Mouse (Mus musculus): ENCODE results near the gene Spopl. TPM values are rescaled to one million over a fixed set of nuclear protein-coding genes. Genes with fewer than 3 reads are reported as not detected.
"Not testable (repeated sequence)": the region's sequence is repeated elsewhere in the genome, so short reads cannot be mapped to it uniquely, and the experiment has no call there.

The Spopl gene
- polyA plus RNA-seq (2012; rRNA removed), result 2.9 and 3.1 TPM in 2 replicates

DNA sequence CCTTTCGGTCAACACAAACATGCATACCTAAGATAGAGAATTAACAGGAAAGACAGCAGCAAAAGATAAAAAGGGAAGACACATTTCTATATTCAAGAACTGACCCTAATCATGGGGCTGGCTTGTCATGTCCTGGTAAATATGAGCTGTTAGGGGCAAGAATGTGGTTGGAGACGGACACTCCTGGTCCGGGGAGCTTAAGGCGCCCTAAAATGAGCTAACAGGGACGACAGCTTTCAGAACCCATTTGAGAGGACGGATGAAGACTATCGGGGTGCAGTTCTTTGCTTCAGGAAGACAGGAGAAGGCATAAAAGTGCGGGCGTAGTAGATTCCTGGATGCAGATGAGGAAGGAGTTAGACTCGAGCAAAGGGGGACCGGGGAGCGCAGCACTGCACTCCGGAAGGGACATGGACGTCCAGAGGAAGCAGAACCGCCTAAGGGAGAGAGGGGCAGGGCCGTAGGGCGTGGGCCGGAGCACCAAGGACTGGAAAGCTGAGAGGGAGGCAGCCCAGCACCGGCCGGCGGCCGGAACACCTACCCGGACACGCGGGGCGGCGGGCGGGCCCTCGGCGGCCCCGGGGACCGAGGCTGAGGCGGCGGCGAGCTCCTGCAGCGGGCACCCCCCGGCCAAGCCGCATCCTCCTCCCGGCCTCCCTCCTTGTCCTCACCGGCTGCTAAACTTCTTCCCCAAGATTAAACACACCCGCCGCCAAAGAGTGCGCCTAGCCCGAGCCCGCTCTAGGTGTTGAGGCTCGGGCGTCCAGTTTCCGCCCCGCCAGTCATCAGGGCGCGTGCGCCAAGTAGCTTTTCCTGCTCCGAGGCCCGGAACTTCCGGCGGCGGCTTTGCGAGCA, at the start of gene Spopl:
Gene Spopl, minus strand, starts transcription at position 805 of the 855 bp plus-strand sequence.
- no peak for DNase-seq (ENCODE audit: low read depth)

DNA sequence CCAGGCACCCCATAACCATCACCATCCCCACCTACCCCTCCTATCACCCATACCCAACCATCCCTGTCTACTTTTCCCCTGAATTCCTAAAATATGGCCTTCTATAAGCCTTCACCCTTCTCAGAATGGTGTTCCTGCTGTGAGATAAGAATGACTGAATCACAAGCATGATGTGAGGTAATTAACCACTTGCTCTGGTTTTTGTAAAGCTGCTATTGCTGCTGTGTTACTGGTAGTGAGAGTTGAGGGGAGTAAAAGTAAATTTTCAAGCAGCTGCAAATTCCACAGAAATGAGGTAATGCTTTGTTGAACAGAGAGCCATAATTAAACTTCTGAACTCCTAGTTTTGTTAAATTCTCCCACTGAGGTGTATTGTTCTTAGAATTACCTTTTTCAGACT, 48.2 kb upstream of the Spopl start:
- no peak for DNase-seq (ENCODE audit: low read depth)

DNA sequence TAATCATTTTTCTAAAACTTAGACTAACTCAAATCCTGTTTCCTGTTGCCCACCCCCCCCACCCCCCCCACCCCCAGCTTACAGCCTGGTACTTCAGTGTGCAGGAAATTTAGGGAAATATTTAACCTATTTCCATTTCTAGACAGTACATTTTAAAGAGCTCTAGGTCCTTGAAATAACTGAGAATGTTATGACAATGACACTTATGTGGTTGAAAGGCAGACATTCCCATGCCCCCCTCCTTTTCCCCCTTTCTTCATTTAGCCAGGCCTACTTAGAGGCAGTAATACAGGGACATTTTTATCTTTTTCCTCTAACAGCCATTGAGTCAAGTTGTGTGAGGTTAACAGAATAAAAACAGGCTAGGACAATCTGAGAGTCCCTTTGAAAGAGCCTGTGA, 46.1 kb upstream of the Spopl start:
- no peak for DNase-seq (ENCODE audit: low read depth)

DNA sequence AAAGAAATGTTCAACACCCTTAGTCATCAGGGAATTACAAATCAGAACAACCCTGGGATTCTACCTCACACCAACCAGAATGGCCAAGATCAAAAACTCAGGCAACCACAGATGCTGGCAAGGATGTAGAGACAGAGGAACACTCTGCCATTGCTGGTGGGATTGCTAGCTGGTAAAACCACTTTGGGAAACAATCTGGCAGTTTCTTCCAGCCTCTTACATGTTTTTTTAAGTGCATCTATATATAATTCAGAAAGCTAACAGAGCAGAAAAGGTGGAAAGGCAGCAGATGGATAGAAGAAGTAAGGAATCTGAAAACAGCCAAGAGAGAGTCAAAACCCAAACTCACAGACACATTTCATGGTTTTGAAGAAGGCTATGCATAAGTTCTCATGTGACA, 33.5 kb upstream of the Spopl start:
- DNase-seq (ENCODE audit: low read depth), result no peak

DNA sequence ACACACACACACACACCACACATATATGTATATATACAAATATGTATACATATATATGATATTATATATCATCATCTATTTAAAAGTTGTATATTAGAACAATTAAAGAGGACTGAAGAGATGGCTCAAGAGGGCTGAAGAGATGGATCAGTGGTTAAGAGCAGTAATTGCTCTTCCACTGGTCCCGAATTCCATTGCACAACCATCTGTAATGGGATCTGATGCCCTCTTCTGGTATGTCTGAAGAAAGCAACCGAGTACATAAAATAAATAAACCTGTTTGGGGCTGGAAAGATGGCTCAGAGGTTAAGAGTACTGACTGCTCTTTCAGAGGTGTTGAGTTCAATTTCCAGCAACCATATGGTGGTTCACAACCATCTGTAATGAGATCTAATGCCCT, 16.9 kb upstream of the Spopl start:
- no peak for DNase-seq (ENCODE audit: low read depth)

DNA sequence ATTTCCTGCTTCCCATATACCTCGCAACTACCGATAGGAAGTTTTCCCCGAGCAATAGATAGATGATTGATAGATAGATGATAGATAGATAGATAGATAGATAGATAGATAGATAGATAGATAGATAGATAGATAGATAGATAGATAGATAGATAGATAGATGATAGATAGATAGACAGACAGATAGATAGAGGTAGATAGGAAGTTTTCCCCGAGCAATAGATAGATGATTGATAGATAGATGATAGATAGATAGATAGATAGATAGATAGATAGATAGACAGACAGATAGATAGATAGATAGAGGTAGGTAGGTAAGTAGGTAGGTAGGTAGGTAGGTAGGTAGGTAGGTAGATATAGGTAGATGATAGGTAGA, 239 bp upstream of the Spopl start:
- DNase-seq (ENCODE audit: low read depth), result not testable (repeated sequence)

DNA sequence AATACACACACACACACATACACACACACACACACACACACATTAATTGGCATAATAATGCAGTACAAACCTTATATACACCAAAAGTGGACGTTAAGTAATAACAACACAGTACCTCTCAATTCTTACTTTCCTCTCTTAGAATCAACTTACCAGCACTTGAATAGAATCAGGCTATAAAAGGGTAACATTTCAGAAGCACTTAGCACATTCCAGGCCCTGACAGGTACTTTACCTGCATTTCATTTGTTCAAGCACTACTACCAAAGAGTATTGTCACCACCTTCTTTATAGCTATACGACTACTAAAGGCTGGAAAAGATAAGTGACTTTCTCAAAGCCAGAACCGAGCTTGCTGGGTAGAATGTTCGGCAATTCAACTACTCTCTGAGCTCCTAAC, 1.3 kb downstream of the Spopl start:
- no peak for DNase-seq (ENCODE audit: low read depth)

DNA sequence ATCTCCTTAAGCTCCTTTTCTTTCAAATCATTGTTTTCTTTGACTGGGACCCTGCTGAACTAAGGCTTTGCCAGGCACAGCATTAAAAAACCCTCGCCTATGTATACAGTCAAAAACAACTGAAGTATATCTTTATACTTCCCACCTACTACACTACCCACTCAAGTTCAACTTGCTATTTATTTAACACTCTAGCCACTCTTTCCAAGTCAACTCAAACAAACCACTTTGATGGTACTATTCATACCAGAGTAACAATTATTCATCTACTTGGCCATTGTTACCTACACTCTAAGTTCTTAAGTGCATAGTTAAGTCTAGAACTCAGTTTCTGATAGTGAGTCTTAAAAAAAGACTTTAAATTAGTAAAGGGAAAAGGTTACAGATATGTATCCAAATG, 3.1 kb downstream of the Spopl start:
- no peak for DNase-seq (ENCODE audit: low read depth)

DNA sequence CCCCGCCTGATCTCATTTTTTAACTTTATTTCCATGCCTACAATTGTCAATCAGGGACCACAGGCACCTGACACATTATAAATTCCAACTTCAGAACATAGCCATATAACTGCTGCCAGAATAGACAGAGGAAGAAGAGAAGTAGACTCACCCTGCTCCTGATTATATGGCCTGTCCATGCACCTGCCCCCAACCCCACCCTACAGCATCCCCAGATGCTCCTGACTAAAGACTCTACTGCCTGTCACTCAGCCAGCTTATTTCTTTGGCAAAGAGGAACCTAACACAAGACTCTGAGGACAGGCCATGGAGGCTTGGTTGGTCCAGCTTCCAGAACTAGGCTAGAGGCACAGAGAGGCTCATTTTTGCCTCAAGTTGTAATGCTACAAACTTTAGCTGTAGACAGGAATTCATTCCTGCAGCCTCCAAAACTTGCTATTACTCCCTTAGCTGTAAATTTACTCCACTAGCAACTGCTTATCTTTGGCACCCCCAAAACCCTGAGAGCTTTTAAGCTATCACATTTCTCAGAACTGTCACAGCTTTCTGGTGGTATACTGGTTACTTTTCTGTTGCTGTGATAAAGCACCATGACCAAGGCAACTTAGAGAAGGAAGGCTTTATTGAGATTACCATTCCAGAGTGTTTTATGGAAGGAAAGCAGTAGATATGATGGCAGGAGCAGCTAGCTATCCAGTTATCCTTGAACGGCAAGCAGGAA, 6.7 kb downstream of the Spopl start:
- DNase-seq (ENCODE audit: low read depth), result no peak

DNA sequence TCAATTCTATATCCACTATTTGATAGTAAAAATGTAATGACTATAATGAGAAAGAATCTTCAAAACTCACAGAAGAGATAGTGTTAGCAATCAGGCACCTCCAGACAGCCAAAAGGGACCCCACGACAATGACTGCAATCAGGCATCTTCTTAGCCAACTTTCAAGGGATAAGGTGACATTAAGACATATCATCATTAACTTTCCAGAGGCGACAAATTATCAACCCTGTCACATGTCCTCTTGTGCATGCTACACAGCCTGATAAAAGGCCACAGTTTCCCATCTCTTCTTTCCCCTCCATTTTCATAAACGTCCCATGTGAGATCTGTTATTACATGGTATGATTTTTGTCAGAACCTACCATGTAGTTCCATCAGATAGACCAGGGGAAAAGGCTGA, 9.0 kb downstream of the Spopl start:
- DNase-seq (ENCODE audit: low read depth), result no peak

DNA sequence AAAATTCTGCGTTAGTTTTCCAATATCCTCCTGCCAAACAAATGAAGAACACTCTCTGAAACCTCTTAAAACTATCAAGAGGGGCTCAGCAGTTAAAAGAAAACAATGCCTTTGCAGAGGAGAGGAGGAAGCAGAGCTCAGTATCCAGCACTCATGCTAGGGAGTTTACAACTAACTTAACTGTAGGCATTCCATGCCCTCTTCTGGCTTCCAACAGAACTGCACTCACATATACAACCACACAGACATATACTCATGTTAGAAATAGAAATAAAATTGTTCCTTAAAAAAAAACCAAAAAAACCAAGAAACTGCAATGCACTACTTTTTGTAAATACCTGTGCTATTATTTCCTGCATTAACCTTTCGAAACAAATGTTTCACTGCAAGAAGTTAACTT, 12.7 kb downstream of the Spopl start:
- DNase-seq (ENCODE audit: low read depth), result no peak

DNA sequence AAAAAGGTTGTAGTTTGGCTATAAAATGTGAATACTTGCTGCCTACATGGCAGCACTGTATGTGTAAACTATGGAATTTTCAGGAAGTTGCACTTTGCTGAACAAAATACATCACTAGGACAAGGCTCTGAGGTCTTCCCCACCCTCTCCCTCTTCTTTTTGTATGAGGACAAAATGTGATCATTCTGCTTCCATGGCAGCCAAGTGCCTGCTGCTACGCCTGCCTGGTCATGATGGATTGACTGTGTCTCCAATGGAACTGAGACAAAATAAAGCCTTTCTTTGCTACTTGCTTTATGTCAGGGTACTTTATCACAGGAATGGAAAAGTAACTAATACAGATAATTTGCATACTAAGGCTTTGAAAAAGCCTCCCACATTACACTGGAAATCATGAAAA, 20.7 kb downstream of the Spopl start:
- DNase-seq (ENCODE audit: low read depth), result no peak

DNA sequence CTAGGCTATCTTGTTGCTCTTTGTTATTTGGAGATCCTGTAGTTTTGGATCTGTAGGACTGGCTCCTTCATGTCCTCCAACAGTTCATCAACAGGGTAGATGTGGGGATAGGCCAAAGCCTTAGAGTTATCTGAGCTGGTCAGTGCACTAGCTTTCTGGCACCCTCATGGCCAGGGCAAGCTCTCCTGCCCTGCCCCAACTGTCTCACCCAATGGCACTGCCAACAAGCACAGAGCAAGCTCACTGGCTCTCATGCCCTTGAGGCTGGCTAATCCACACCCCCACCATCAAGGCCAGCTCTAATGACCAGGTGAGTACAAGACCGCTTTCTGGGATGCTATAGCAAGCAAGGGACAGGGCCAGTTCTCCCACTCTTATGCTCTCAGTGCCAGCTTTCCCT, 24.7 kb downstream of the Spopl start:
- DNase-seq (ENCODE audit: low read depth), result no peak

DNA sequence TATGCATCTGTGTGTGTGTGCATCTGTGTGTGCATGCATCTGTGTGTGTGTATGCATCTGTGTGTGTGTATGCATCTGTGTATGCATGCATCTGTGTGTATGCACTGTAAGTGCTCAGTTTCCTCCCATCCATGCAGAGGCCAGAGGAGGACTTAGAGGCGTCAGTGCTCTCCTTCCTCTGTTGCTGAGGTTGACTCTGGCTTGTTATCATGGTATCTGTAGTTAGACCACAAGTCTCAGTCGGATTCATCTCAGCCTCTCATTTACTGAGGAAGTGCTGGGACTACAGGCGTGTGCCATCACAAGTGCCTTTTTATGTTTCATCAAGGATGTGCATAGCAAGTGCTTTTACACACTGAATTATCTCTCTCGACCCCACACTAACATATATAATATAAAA, 31.9 kb downstream of the Spopl start:
- DNase-seq (ENCODE audit: low read depth), result no peak

DNA sequence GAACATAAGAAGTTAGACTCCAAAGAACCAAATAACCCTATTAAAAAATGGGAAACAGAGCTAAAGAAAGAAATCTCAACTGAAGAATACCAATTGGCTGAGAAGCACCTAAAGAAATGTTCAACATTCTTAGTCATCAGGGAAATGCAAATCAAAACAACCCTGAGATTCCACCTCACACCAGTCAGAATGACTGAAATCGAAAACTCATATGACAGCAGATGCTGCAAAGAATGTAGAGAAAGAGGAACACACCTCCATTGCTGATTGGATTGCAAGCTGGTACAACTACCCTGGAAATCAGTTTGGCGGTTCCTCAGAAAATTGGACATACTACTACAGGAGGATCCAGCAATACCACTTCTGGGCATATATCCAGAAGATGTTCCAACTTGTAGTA, 44.2 kb downstream of the Spopl start:
- DNase-seq (ENCODE audit: low read depth), result not testable (repeated sequence)

DNA sequence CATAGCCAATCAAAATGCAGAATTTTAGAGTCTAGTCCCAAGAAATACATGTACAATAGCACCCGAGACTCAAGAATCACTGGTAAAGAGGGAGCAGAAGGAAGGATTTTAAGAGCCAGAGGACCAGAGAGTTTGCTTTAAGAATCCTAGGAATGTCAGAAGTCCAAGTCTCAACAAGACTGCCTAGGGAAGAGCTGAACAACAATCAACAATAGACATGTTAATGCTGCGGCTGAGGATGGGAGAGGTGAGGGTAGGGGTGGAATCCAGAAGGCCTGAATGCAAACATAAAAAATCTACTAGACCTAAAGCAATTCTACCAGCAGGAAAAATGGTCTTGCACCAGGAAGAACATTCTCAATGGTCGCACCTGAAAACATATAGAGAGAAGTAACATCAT, 66.8 kb downstream of the Spopl start:
- no peak for DNase-seq (ENCODE audit: low read depth)

DNA sequence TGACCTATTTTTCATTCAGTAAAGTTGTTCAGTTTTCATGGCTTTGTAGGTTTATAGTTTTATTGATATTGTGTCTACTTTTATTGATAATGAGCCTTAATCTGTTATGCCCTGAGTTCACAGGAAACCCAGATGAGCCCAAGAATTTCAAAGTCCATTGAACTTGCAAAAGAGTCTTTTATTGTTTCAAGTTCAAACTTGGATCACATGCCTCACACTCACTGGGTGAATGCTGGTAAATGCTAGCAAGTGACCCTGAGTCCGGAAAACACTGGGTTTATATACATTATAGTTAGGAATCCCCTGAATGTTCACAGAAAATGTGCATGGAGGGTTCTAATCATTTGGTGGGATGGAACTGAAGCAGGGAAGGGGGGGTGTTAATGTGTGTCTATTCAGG, 90.2 kb downstream of the Spopl start:
- no peak for DNase-seq (ENCODE audit: low read depth)

DNA sequence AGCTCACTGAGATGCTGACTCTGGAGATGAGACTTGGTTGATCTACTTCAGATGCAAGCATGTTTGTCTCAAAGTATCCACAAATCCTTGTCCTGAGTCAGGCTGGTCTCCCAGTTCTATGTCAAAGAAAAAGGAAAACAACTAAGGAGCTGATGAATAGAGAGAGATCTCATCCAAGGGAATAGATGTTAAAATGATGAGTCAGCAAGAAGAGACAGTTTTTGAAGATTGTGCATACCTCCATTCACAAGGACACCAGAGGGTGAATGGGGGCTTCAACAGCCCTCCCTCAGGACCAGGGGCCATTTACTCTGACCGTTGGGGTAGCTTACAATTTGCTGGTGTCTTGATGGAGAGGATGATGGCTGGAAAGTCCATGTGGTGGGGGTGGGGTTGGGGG, 104.4 kb downstream of the Spopl start:
- no peak for DNase-seq (ENCODE audit: low read depth)

DNA sequence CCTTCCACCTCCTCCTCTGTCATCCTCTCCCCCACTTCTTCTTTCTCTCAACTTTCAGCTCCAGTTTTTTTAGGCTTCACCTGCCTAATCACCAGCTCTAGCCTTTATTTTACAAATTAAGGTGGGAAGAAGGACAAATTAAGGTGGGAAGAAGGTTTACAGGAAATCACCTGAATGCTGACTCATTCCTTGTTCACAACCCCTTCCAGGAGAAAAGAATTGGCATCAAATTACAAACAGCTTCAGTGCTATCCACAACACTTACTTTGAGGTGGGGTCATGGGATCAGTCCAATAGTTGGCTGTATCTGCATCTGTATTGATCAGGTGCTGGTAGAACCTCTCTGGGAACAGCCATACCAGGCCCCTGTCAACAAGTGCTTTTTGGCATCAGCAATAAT, 114.5 kb downstream of the Spopl start:
- DNase-seq (ENCODE audit: low read depth), result no peak

All from gonadal fat pad, adult 2 months (tissue).